Mouse (Mus musculus) liver, embryonic 15.5 days (tissue): Measurements from ENCODE around the gene Plek. TPM values are rescaled to one million over a fixed set of nuclear protein-coding genes. Genes with fewer than 3 reads are reported as not detected.
"Not testable (repeated sequence)": the region's sequence is repeated elsewhere in the genome, so short reads cannot be mapped to it uniquely, and the experiment has no call there.

Experiments used
- ATAC-seq: fragments of 200-750 bp; cut with Nextera tagmentation; 2 replicates; pipeline ENCODE4 v1.8.0; 2017; ENCODE audit warnings: moderate number of reproducible peaks, mild to moderate bottlenecking, moderate library complexity; ENCODE audit not compliant: insufficient read depth
- H3K27ac ChIP-seq: fragments of 300-500 bp; sonication (generic); replicated peaks from 2 replicates; pipeline ENCODE4 v1.5.1; 2015; ENCODE audit warnings: mild to moderate bottlenecking, inconsistent platforms
- H3K27me3 ChIP-seq: fragments of 300-500 bp; sonication (generic); 2 replicates; pipeline ENCODE4 v1.6.1; 2015; ENCODE audit warnings: mild to moderate bottlenecking, inconsistent platforms
- H3K36me3 ChIP-seq: fragments of 300-500 bp; sonication (generic); replicated peaks from 2 replicates; pipeline ENCODE4 v1.6.1; 2015; ENCODE audit warnings: moderate library complexity, mild to moderate bottlenecking, inconsistent platforms
- H3K4me1 ChIP-seq: fragments of 300-500 bp; sonication (generic); replicated peaks from 2 replicates; pipeline ENCODE4 v1.6.1; 2015; ENCODE audit warnings: inconsistent platforms
- H3K4me2 ChIP-seq: fragments of 300-500 bp; sonication (generic); 2 replicates; pipeline ENCODE4 v1.6.1; 2015; ENCODE audit warnings: moderate library complexity, mild to moderate bottlenecking, inconsistent platforms
- H3K4me3 ChIP-seq: fragments of 300-500 bp; sonication (generic); replicated peaks from 2 replicates; pipeline ENCODE4 v1.5.1; 2015; ENCODE audit warnings: mild to moderate bottlenecking, inconsistent platforms
- H3K9ac ChIP-seq: fragments of 300-500 bp; sonication (generic); 2 replicates; pipeline ENCODE4 v1.6.1; 2015; ENCODE audit warnings: moderate library complexity, mild to moderate bottlenecking, inconsistent platforms
- H3K9me3 ChIP-seq: fragments of 300-500 bp; sonication (generic); replicated peaks from 2 replicates; pipeline ENCODE4 v1.6.1; 2016; ENCODE audit warnings: inconsistent platforms
- WGBS: fragments of 180-500 bp; shearing (Covaris S2); methylation state at CpG from one replicate; pipeline ENCODE4 v1.1.7; 2015; ENCODE audit warnings: mixed read lengths; ENCODE audit not compliant: insufficient replicate concordance; 5-methylcytosine and 5-hydroxymethylcytosine counted together
- polyA plus RNA-seq: library from polyadenylated mRNA; unstranded; fragments of >200 nt; fragmentation: Nextera tagmentation; extraction: Ambion mirVana; gene quantifications from 2 replicates; pipeline ENCODE4 v1.2.1, GENCODE M21; 2015

Gene Plek
- polyA plus RNA-seq, 1 experiment from 2014 or later: 16.3 TPM

DNA sequence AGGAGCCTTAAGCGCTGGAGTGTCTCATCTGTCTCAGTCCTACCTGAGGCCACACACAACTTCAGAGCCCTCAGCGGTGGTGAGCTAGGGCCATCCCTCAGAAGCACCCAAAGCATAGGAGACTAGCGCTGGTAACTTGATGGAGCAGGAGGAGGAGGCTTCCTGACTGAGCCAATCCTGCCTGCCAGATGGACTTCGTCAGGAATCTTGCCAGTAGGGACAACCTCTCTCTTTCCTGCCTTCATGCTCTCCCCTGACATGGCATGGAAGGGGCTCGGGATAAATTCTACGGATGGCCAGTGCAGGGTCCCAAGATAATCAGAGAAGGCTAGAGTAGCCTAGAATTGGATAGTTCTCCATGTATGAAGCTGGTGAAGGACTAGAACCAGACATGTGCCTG is 29.0 kb downstream of the Plek start:
- Histone ChIP-seq H3K27me3 (no peaks in the 10 kb centered on the region), H3K36me3 (no peaks in the 10 kb centered on the region), H3K4me2 (no peak overlapping the region), H3K4me1 (no peaks in the 10 kb centered on the region), H3K27ac (no peak overlapping the region), H3K4me3 (no peak overlapping the region), H3K9me3 (no peaks in the 10 kb centered on the region), H3K9ac (no peak overlapping the region)
- ATAC-seq: no peak
- WGBS: 70% methylated on average over 6 of the region's 6 CpGs

DNA sequence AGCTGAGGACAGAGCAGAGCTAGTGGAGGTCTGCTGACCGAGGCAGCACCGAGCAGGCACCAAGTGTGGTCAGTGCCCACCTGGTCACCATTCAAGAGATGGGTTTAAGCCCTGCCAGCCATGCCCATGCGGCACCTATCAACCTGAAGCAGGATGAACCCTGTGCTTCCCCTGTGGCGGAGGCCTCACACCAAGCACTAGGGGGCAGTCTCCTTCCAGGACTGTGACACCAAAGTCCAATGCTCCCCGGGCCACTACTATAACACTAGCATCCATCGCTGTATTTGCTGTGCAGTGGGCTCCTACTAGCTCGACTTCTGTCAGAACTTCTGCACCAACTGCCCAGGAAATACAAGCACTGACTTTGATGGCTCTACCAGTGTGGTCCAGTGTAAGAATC is 32.9 kb downstream of the Plek start:
- Histone ChIP-seq H3K9ac (no peak overlapping the region), H3K27me3 (no peaks in the 10 kb centered on the region), H3K4me3 (no peak overlapping the region), H3K9me3 (no peaks in the 10 kb centered on the region), H3K36me3 (no peaks in the 10 kb centered on the region), H3K27ac (no peak overlapping the region), H3K4me1 (no peaks in the 10 kb centered on the region), H3K4me2 (no peak overlapping the region)
- WGBS: 69% methylated on average over 7 of the region's 7 CpGs
- no peak for ATAC-seq

DNA sequence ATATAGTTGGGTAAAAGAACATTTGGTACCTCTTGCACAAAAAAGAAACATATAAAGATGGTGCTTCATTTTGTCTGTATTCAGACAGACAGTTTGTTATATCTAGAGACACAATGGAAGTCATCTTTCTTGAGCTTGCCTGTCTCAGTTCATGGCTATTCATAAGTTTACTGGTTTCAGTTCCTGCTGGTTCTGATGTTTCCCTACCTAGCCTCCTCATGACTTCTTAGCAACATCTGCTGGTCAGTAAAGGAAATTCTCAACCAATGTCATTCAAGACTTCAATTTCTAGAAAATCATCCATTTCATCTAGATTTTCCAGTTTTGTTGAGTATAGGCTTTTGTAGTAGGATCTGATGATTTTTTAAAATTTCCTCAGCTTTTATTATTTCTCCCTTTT is 39.2 kb downstream of the Plek start:
- H3K4me2 ChIP-seq: no peak overlapping the region
- no peak overlapping the region for H3K4me3 ChIP-seq
- no peak overlapping the region for H3K27ac ChIP-seq
- H3K9me3 ChIP-seq: no peaks in the 10 kb centered on the region
- H3K9ac ChIP-seq: no peak overlapping the region
- no peak for ATAC-seq
- H3K27me3 ChIP-seq: no peaks in the 10 kb centered on the region
- H3K36me3 ChIP-seq: no peaks in the 10 kb centered on the region
- H3K4me1 ChIP-seq: no peaks in the 10 kb centered on the region

DNA sequence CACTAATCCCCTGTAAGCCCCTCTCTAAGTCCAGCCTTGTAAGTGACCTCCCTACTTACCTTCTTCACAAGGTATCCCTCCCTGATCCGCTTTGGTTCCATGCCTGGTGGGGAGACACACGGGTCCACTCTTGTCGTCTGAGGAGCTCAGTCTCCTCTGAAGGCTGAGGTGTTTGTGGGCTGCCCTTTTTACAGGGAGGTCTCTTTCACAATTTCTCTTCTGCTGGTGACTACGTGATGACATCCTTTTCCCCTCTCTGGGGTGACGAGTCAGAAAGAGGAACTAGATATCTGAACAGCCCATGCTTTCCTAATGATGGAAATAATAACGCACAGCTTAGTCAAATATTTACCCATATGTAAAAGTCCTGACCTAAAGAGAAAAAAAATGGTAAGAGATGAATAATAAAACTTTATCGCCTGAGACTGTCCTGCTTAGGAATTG is 43.7 kb downstream of the Plek start:
- H3K9me3 ChIP-seq: no peaks in the 10 kb centered on the region
- peak; percentile 42; the same call in 1 of the 2 replicates for ATAC-seq
- H3K4me1 ChIP-seq: peaks cover 6% of the 10 kb centered on the region; the same call in 1 of the 2 replicates
- no peak overlapping the region for H3K27ac ChIP-seq
- H3K9ac ChIP-seq: no peak overlapping the region
- H3K4me2 ChIP-seq: peak overlapping the region; percentile 27
- no peaks in the 10 kb centered on the region for H3K27me3 ChIP-seq
- no peaks in the 10 kb centered on the region for H3K36me3 ChIP-seq
- WGBS: 17% methylated on average over 7 of the region's 7 CpGs
- H3K4me3 ChIP-seq: peak overlapping the region; percentile 23

DNA sequence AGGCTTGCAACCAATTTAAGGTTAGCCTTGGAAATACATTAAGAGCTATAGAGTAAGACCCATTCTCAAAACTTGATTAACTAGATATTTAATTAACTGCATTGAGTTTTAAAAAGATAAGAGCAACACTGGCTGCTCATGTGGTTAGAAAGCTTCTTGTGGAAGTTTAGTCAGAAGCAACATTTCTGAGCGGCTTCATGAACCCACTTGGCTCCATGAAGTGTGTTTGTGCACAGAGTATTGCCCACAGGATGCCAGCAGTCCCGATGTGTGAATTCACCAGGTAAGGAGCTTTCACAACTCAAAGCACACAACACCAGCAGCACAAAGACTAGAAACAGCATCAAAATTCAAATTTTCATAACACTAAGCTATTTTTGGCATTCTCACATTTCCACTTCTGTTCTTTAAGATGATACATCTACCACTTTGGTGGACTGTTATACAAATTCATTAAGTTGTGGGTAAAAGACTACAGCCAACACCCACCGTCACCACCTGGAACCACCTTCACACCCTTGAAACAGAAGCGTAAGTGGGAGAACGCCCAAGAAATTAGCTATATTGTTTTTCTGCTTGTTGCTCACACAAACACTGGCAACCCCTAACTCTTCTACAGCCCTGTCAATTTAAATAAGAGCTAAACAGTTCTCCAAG is 44.5 kb downstream of the Plek start:
- no peak for ATAC-seq
- Histone ChIP-seq H3K9me3 (no peaks in the 10 kb centered on the region), H3K27me3 (no peaks in the 10 kb centered on the region), H3K4me2 (no peak overlapping the region), H3K27ac (no peak overlapping the region), H3K4me3 (peak overlapping the region; percentile 23), H3K36me3 (no peaks in the 10 kb centered on the region), H3K4me1 (peaks cover 6% of the 10 kb centered on the region; the same call in 1 of the 2 replicates), H3K9ac (no peak overlapping the region)
- WGBS: 35% methylated on average over 5 of the region's 5 CpGs

DNA sequence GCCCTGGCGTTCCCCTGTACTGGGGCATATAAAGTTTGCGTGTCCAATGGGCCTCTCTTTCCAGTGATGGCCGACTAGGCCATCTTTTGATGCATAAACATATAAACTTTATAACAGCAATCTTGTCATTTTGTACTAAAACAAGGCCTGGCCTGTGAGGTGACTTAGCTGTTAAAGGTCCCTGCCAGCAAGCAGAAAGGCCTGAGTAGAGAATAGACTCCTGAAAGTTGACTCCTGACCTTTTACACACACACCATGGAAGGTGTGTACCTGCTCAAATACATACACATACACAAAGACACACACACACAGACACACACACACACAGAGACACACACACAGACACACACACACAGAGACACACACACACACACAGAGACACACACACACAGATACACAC is 45.7 kb downstream of the Plek start:
- not testable (repeated sequence) for H3K27me3 ChIP-seq, H3K9me3 ChIP-seq, H3K27ac ChIP-seq, H3K4me3 ChIP-seq, H3K36me3 ChIP-seq, H3K4me1 ChIP-seq, H3K4me2 ChIP-seq, ATAC-seq, H3K9ac ChIP-seq
- WGBS: 40% methylated on average over 3 of the region's 3 CpGs

DNA sequence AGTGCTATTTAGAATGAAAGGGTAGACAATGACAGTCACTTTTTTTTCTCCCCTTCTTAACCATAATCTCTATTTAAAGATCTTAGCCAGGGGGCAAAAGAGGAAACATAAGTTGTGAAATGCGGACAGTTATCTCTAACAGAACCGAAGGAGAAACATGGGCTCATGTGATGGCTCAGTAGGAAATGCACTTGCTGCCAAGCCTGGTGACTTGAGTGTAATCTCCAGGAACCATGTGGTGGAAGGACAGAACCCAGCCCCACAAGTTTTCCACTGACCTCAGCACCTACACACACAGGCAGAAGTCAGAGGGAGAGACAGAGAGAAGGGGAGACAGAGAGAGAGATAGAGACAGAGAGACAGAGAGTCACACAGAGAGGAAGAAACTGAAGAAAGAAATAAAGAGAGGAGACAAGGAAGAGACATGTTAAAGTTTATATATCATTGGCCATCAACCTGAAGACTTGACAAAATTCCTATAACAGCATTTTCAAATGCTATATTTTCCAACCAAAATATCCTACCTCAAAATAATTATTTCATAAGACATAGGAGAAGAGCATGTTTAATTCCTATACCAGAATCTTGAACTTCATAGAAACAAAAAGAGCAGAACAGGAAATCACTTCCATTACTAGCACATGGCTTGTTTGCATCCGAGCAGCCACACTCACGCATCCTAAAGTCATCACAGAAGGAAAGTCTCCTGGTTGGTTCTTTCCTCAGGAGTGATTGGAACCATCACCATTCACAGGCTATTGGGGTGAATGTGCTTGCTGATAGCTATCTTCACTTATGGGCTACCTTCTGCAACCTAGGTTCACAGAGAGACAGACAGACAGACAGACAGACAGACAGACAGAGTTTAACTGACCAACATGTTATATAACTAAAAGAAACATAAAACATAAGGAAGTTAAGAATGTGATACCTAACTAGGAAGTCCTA is 47.0 kb downstream of the Plek start:
- Histone ChIP-seq H3K9ac (no peak overlapping the region), H3K27me3 (no peaks in the 10 kb centered on the region), H3K9me3 (no peaks in the 10 kb centered on the region), H3K4me3 (no peak overlapping the region), H3K27ac (no peak overlapping the region), H3K36me3 (no peaks in the 10 kb centered on the region), H3K4me1 (peaks cover 8% of the 10 kb centered on the region), H3K4me2 (no peak overlapping the region)
- WGBS: 25% methylated on average over 4 of the region's 4 CpGs
- ATAC-seq: peak; percentile 55

DNA sequence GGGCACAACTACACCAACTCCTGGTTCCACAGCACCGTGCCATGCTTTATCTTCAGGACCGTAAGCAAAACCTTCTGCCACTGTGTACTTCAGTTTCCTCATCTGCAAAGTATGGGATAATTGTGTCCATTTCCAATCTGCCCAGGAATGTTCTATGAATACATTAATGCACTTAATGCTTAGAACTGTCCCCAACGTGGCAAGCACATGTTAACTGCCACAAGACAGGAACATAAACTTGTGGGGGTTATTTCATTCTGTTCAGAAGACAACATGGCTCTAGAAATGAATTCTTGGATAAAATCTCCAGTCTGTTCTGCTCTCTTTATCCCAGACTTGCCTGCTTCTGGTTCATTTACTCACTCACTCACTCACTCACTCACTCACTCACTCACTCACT is 48.4 kb downstream of the Plek start:
- 31% methylated on average over 3 of the region's 3 CpGs for WGBS

DNA sequence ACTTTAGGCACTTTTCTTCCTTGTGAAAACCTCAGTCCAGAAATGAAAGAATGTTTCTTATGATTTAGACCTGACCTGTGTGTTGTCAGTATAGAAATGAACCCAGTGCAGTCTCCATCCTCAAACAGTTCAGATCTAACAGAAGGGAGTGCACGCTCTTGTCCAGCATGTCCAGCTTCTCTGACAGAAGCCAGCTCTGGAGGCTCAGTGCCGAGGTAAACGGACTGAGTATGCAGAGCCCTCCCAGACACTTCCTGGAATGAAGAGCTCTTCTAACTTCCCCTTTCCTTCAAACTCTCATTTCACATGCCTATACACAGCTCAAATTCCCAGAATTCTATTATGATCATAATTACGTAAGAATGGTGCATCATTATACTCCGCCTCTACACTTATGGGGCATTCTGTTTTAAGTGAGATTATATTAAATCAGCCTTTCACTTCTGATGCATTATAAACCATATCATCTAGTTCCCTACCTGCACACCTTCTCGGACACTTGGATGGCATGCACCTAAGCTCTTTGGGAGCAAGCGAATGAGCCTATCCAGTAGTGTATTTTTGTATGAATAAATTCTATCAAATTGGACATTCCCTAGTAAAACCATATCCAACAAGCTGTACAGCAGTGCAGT is 49.3 kb downstream of the Plek start:
- no peaks in the 10 kb centered on the region for H3K9me3 ChIP-seq
- H3K4me3 ChIP-seq: no peak overlapping the region
- no peaks in the 10 kb centered on the region for H3K27me3 ChIP-seq
- no peak overlapping the region; the same call in 1 of the 2 replicates for H3K4me2 ChIP-seq
- H3K4me1 ChIP-seq: peaks cover 8% of the 10 kb centered on the region
- 0 out of 2 replicates have a peak, but pooled peaks have one; percentile 31 for ATAC-seq
- 0 out of 2 replicates have a peak overlapping the region, but pooled peaks have one; percentile 29 for H3K27ac ChIP-seq
- WGBS: 34% methylated on average over 7 of the region's 7 CpGs
- no peaks in the 10 kb centered on the region for H3K36me3 ChIP-seq
- H3K9ac ChIP-seq: no peak overlapping the region

More for the DNA sequence above, 48.4 kb downstream of the Plek start:
- Histone ChIP-seq H3K4me2 (no peak overlapping the region), H3K9ac (no peak overlapping the region), H3K4me3 (no peak overlapping the region), H3K27ac (no peak overlapping the region), H3K4me1 (peaks cover 8% of the 10 kb centered on the region), H3K27me3 (no peaks in the 10 kb centered on the region), H3K9me3 (no peaks in the 10 kb centered on the region), H3K36me3 (no peaks in the 10 kb centered on the region)
- ATAC-seq: no peak

DNA sequence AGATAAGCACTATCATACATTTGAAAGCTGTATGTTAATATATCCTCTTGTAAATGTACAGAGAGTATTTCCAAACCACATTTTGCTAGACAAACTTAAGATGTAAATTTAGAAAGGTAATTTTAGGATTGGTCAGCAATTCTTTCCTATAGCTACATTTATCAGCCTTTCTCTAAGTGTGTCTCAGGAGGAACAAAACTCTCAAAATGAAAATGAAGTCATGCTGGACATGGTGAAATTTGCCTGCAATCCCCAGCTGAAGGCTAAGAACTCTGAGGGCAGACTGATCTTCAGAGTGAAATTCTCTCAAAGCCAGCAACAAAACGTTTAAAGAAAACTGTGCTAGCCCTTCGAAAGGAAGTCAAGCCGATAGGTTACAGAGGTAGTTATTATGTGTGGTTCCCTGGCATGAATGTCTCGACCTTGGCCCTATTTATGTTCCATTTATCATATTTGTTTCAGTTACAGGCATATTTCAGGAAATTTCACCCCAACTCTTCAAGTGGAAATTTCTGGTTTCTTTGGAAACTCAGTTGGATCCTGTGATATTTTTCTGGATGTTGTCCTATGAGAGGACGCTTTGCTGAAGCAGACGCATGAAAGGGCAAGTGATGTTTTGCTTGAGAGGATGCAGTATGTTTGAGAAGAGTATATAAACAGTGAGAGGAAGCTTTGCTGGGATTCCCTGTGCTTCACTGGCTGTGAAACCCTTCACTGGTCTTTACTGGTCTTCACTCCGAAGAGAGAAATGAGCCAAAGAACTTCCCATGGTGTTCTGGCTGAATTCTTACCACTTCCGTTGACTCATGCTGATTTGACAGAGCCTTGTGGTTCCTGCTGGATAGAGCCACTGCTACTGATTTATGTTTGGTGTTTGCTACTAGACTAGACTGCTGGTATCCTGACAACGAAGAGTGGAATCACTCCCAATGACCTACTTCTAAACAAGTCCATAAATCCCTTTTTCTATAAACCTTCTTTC is 51.5 kb downstream of the Plek start:
- no peak for ATAC-seq
- 36% methylated on average over 9 of the region's 9 CpGs for WGBS
- Histone ChIP-seq H3K27me3 (no peaks in the 10 kb centered on the region), H3K4me3 (no peak overlapping the region), H3K4me2 (no peak overlapping the region), H3K9ac (no peak overlapping the region), H3K9me3 (no peaks in the 10 kb centered on the region), H3K4me1 (peaks cover 8% of the 10 kb centered on the region), H3K36me3 (no peaks in the 10 kb centered on the region), H3K27ac (0 out of 2 replicates have a peak overlapping the region, but pooled peaks have one; percentile 14)
